Mouse (Mus musculus): Measurements from ENCODE around the gene Cldnd1.

DNA sequence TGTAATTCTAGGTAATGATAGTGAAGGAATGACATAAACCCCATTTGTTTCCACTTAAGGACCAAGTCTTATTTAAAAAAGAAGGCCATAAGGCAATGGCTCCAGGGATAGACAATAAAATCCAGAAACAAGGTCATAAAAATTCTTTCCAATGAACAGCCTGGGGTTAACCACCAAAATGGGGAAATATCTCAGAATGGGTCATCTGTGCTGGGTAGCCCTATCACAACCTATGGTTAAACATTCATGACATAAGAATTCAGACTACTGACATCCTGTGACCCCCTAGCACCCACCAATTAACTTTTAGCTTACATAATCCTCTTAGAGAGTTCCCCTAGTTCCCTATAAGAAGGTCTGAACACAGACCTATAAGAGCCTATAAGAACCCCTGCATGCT lies 28.5 kb downstream of the Cldnd1 start:
- TF ChIP-seq TAL1 (IDR thresholded peaks at IDR 0.05; ENCODE audit: low read length) (no peak), GATA1 (IDR thresholded peaks at IDR 0.05; ENCODE audit: low read length) (no peak)

All from erythroblast, embryonic 14.5 days (primary cell).